Mouse (Mus musculus) bone marrow, adult 2 months (tissue): ENCODE results near the gene Gngt2.

ENCODE experiments used
- CTCF ChIP-seq: fragments of 200-500 bp; IDR thresholded peaks from 2 replicates; pipeline ENCODE4 v1.5.1; 2011; ENCODE audit warnings: low read length, control low read depth; ENCODE audit not compliant: control insufficient read depth, insufficient read depth
- POLR2A ChIP-seq: fragments of 200-500 bp; IDR thresholded peaks from 2 replicates; pipeline ENCODE4 v1.6.1; 2011; ENCODE audit warnings: low read depth, mild to moderate bottlenecking, control low read depth, low read length, borderline replicate concordance; ENCODE audit not compliant: control insufficient read depth

DNA sequence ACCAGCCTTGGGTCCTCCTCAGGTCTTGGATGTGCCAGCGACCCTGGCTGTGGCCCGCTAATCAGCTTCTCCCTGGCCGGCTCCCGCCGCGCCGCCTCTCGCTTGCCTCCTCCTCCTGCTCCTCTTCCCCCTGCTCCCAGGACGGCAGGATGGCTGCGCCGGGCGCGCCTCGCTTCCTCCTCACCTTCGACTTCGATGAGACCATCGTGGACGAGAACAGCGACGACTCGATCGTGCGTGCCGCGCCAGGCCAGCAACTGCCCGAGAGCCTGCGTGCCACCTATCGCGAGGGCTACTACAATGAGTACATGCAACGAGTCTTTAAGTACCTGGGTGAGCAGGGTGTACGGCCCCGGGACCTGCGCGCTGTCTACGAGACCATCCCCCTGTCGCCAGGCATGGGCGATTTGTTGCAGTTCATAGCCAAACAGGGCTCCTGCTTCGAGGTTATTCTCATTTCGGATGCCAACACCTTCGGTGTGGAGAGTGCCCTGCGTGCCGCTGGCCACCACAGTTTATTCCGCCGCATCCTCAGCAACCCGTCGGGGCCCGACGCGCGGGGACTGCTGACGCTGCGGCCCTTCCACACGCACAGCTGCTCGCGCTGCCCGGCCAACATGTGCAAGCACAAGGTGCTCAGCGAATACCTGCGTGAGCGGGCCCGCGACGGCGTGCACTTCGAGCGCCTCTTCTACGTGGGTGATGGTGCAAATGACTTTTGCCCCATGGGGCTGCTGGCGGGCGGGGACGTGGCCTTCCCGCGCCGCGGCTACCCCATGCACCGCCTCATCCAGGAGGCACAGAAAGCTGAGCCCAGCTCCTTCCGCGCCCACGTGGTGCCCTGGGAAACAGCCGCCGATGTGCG lies 6.4 kb upstream of the Gngt2 start:
- TF ChIP-seq CTCF = no peak
- peak; percentile 35; the same call in 1 of the 2 replicates for TF ChIP-seq POLR2A
